Mouse (Mus musculus) myocyte (in vitro differentiated cells): ENCODE measurements around the gene Iqcf3.

Source experiments
- CEBPB ChIP-seq: IDR thresholded peaks from 2 replicates; pipeline ENCODE4 v1.6.1; 2011; ENCODE audit warnings: mild to moderate bottlenecking, moderate library complexity; ENCODE audit not compliant: poor library complexity, insufficient read depth, severe bottlenecking
- E2F4 ChIP-seq: IDR thresholded peaks from one replicate; pipeline ENCODE4 v1.6.1; 2011; ENCODE audit warnings: mild to moderate bottlenecking, control low read depth, moderate library complexity; ENCODE audit not compliant: insufficient read depth
- MAX ChIP-seq: IDR thresholded peaks from one replicate; pipeline ENCODE4 v1.6.1; 2011; ENCODE audit warnings: low read depth, mild to moderate bottlenecking, control low read depth
- POLR2A ChIP-seq: IDR thresholded peaks from one replicate; pipeline ENCODE4 v1.6.1; 2011; ENCODE audit warnings: low read depth, mild to moderate bottlenecking, control low read depth, moderate library complexity; ENCODE audit not compliant: insufficient read length
- TCF12 ChIP-seq: IDR thresholded peaks from one replicate; pipeline ENCODE4 v1.6.1; 2011; ENCODE audit warnings: mild to moderate bottlenecking, control low read depth; ENCODE audit not compliant: poor library complexity, insufficient read depth, severe bottlenecking

DNA sequence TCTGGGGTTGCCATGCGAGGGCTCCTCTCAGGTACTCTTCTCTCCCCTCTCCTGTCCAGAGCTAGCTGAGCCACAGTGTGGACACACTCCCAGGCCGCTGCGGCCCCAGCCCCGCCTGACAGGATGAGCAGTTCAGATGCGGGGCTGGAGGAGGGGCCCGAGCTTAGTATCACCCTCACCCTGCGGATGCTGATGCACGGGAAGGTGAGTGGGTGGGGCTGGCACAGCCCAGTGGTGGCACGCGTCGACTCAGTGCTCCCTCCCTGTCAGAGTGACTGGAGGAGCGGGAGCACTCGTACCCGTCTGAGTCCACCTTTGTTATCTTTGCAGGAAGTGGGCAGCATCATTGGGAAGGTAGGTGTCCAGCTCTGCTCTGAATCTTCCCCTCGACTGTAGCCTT, 101.5 kb downstream of the Iqcf3 start:
- TF ChIP-seq CEBPB (no peak), POLR2A (peak; percentile 20), E2F4 (no peak), MAX (no peak), TCF12 (no peak)
